Mouse (Mus musculus) NIH3T3 (cell line): ENCODE data around the gene Vill.

Experiments
- DNase-seq: peaks from one replicate; pipeline ENCODE4 v3.0.0-alpha.2; 2012; ENCODE audit warnings: low read depth

The Vill gene

GRCm38 (mm10) chr9:119034676-119035665 is 17.6 kb upstream of the Vill start:
- no peak for DNase-seq

- peak; percentile 91 for DNase-seq
Measured at GRCm38 (mm10) chr9:119035836-119036235, 16.7 kb upstream of the Vill start.

GRCm38 (mm10) chr9:119037076-119037730 is 15.4 kb upstream of the Vill start:
- peak; percentile 90 for DNase-seq

GRCm38 (mm10) chr9:119038574-119038973 is 14.0 kb upstream of the Vill start:
- no peak for DNase-seq

- DNase-seq, result no peak
Measured at GRCm38 (mm10) chr9:119040101-119040775, 12.3 kb upstream of the Vill start.

GRCm38 (mm10) chr9:119048182-119048903 is 4.2 kb upstream of the Vill start:
- DNase-seq, result peak; percentile 13

GRCm38 (mm10) chr9:119051158-119051557 is 1.4 kb upstream of the Vill start:
- DNase-seq, result peak; percentile 82

GRCm38 (mm10) chr9:119053964-119054576 is 1.5 kb downstream of the Vill start:
- DNase-seq, result no peak

GRCm38 (mm10) chr9:119055336-119055735 is 2.8 kb downstream of the Vill start:
- no peak for DNase-seq

- DNase-seq, result no peak
Measured at GRCm38 (mm10) chr9:119058245-119058644, 5.7 kb downstream of the Vill start.

GRCm38 (mm10) chr9:119060701-119061100 is 8.1 kb downstream of the Vill start:
- DNase-seq, result no peak

GRCm38 (mm10) chr9:119063036-119063644 is 10.6 kb downstream of the Vill start:
- no peak for DNase-seq

- DNase-seq, result no peak
Measured at GRCm38 (mm10) chr9:119064296-119064695, 11.7 kb downstream of the Vill start.

- peak; percentile 84 for DNase-seq
Measured at GRCm38 (mm10) chr9:119067601-119068000, 15.0 kb downstream of the Vill start.

- no peak for DNase-seq
Measured at GRCm38 (mm10) chr9:119068266-119068665, 15.7 kb downstream of the Vill start.

GRCm38 (mm10) chr9:119070173-119070825 is 17.7 kb downstream of the Vill start:
- DNase-seq, result no peak

- DNase-seq, result no peak
Measured at GRCm38 (mm10) chr9:119071786-119072185, 19.2 kb downstream of the Vill start.

GRCm38 (mm10) chr9:119073184-119073895 is 20.8 kb downstream of the Vill start:
- DNase-seq, result no peak

- no peak for DNase-seq
Measured at GRCm38 (mm10) chr9:119075685-119076084, 23.1 kb downstream of the Vill start.
